Mouse (Mus musculus) intestine, embryonic 16.5 days (tissue): Measurements from ENCODE around the gene Ncs1. TPM values are rescaled to one million over a fixed set of nuclear protein-coding genes. Genes with fewer than 3 reads are reported as not detected.

ENCODE experiments used
- ATAC-seq: fragments of 200-750 bp; cut with Nextera tagmentation; 2 replicates; pipeline ENCODE4 v1.8.0; 2017; ENCODE audit warnings: moderate TSS enrichment, moderate library complexity
- H3K27ac ChIP-seq: fragments of 300-500 bp; sonication (generic); 2 replicates; pipeline ENCODE4 v1.5.1; 2014; ENCODE audit warnings: mild to moderate bottlenecking, low read length
- H3K27me3 ChIP-seq: fragments of 300-500 bp; sonication (generic); replicated peaks from 2 replicates; pipeline ENCODE4 v1.6.1; 2014; ENCODE audit warnings: low read length, control low read depth, mixed read lengths; ENCODE audit not compliant: control insufficient read depth, insufficient read depth
- H3K36me3 ChIP-seq: fragments of 300-500 bp; sonication (generic); 2 replicates; pipeline ENCODE4 v1.6.1; 2014; ENCODE audit warnings: low read length, control low read depth; ENCODE audit not compliant: control insufficient read depth, insufficient read depth
- H3K4me1 ChIP-seq: fragments of 300-500 bp; sonication (generic); 2 replicates; pipeline ENCODE4 v1.6.1; 2014; ENCODE audit warnings: low read length, control low read depth, mixed read lengths; ENCODE audit not compliant: control insufficient read depth, insufficient read depth
- H3K4me2 ChIP-seq: fragments of 300-500 bp; sonication (generic); 2 replicates; pipeline ENCODE4 v1.6.1; 2014; ENCODE audit warnings: low read depth, low read length, control low read depth
- H3K4me3 ChIP-seq: fragments of 300-500 bp; sonication (generic); 2 replicates; pipeline ENCODE4 v1.5.1; 2014; ENCODE audit warnings: mild to moderate bottlenecking, low read length
- H3K9ac ChIP-seq: fragments of 300-500 bp; sonication (generic); 2 replicates; pipeline ENCODE4 v1.6.1; 2014; ENCODE audit warnings: low read depth, low read length
- H3K9me3 ChIP-seq: fragments of 300-500 bp; sonication (generic); 2 replicates; pipeline ENCODE4 v1.6.1; 2016; ENCODE audit warnings: low read length, control low read depth; ENCODE audit not compliant: control insufficient read depth
- WGBS: fragments of 180-500 bp; shearing (Covaris S2); extraction: QIAGEN DNeasy Blood & Tissue Kit; methylation state at CpG from one replicate; pipeline ENCODE4 v1.1.7; 2014; 5-methylcytosine and 5-hydroxymethylcytosine counted together
- polyA plus RNA-seq: library from polyadenylated mRNA; unstranded; fragments of >200 nt; fragmentation: Nextera tagmentation; extraction: Ambion mirVana; gene quantifications from 2 replicates; pipeline ENCODE4 v1.2.1, GENCODE M21; 2015

The Ncs1 gene
- polyA plus RNA-seq, 1 experiment from 2014 or later, result 18.7 TPM

- 90% methylated on average over 13 of the region's 13 CpGs for WGBS
- H3K27me3 ChIP-seq, result no peaks in the 10 kb centered on the region
- H3K4me1 ChIP-seq, result 0 out of 2 replicates have a peak, but pooled peaks cover 3% of the 10 kb centered on the region
- H3K36me3 ChIP-seq, result peaks cover 6% of the 10 kb centered on the region; the same call in 1 of the 2 replicates
- H3K4me2 ChIP-seq, result no peak overlapping the region
- no peak overlapping the region for H3K27ac ChIP-seq
- no peak for ATAC-seq
- no peaks in the 10 kb centered on the region for H3K9me3 ChIP-seq
- H3K4me3 ChIP-seq, result no peak overlapping the region
- H3K9ac ChIP-seq, result no peak overlapping the region
Observed at GRCm38 (mm10) chr2:31208544-31209142, 37.0 kb upstream of the Ncs1 start.

GRCm38 (mm10) chr2:31209525-31209924, 36.1 kb upstream of the Ncs1 start:
- 79% methylated on average over 4 of the region's 4 CpGs for WGBS
- H3K27me3 ChIP-seq, result no peaks in the 10 kb centered on the region
- H3K4me3 ChIP-seq, result no peak overlapping the region
- H3K9me3 ChIP-seq, result no peaks in the 10 kb centered on the region
- H3K27ac ChIP-seq, result no peak overlapping the region
- peaks cover 11% of the 10 kb centered on the region for H3K36me3 ChIP-seq
- H3K4me1 ChIP-seq, result 0 out of 2 replicates have a peak, but pooled peaks cover 3% of the 10 kb centered on the region
- H3K9ac ChIP-seq, result no peak overlapping the region
- H3K4me2 ChIP-seq, result no peak overlapping the region
- no peak for ATAC-seq

GRCm38 (mm10) chr2:31210144-31210847, 35.3 kb upstream of the Ncs1 start:
- H3K27me3 ChIP-seq, result no peaks in the 10 kb centered on the region
- H3K36me3 ChIP-seq, result peaks cover 11% of the 10 kb centered on the region
- H3K4me2 ChIP-seq, result no peak overlapping the region
- no peak overlapping the region for H3K27ac ChIP-seq
- ATAC-seq, result no peak
- 66% methylated on average over 11 of the region's 11 CpGs for WGBS
- H3K9me3 ChIP-seq, result no peaks in the 10 kb centered on the region
- H3K4me1 ChIP-seq, result 0 out of 2 replicates have a peak, but pooled peaks cover 3% of the 10 kb centered on the region
- no peak overlapping the region for H3K9ac ChIP-seq
- no peak overlapping the region for H3K4me3 ChIP-seq

- Histone ChIP-seq H3K27me3 (no peaks in the 10 kb centered on the region), H3K4me2 (no peak overlapping the region), H3K4me1 (0 out of 2 replicates have a peak, but pooled peaks cover 3% of the 10 kb centered on the region), H3K4me3 (no peak overlapping the region), H3K36me3 (peaks cover 11% of the 10 kb centered on the region), H3K9ac (no peak overlapping the region), H3K27ac (no peak overlapping the region), H3K9me3 (no peaks in the 10 kb centered on the region)
- 50% methylated on average over 3 of the region's 3 CpGs for WGBS
- ATAC-seq, result peak; percentile 63
Observed at GRCm38 (mm10) chr2:31211204-31211603, 34.4 kb upstream of the Ncs1 start.

DNA sequence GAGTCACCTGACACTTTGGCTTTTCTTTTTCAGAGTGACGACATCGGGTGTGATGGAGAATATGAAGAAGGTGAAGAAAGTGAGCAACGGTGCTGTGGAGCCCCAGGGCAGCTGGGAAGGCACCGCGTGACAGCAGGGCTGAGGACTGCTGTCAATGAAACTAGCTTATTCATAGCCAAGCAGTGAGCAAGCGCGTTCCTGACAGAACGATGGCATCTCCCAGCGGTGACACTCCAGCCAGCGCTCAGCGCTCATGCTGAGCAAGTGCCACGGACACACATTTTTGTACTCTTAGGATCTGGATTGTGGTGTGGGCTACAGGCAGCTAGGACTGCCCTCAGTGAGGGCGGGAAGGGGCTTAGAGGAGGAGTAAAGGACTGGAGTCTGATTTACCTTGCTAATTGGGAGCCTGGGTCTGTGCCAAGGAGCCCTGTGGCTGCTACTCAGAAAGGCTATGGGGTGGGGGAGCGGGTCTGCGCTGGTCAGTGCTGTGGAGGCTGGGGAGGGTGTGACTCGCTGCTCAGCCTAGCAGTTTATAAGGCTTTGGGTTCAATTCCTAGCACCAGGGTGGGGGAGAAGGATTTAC, 31.3 kb upstream of the Ncs1 start:
- H3K36me3 ChIP-seq, result peaks cover 13% of the 10 kb centered on the region
- ATAC-seq, result no peak

GRCm38 (mm10) chr2:31218611-31219010, 27.0 kb upstream of the Ncs1 start:
- Histone ChIP-seq H3K4me1 (no peaks in the 10 kb centered on the region), H3K36me3 (peaks cover 9% of the 10 kb centered on the region), H3K27me3 (no peaks in the 10 kb centered on the region), H3K9me3 (no peaks in the 10 kb centered on the region), H3K4me3 (no peak overlapping the region), H3K27ac (no peak overlapping the region), H3K4me2 (no peak overlapping the region), H3K9ac (no peak overlapping the region)
- ATAC-seq, result no peak
- WGBS, result 74% methylated on average over 3 of the region's 3 CpGs

More for the DNA sequence above, 31.3 kb upstream of the Ncs1 start:
- WGBS, result 86% methylated on average over 16 of the region's 16 CpGs
- Histone ChIP-seq H3K4me3 (no peak overlapping the region), H3K4me1 (0 out of 2 replicates have a peak, but pooled peaks cover 3% of the 10 kb centered on the region), H3K9ac (no peak overlapping the region), H3K9me3 (no peaks in the 10 kb centered on the region), H3K27ac (no peak overlapping the region), H3K27me3 (no peaks in the 10 kb centered on the region), H3K4me2 (no peak overlapping the region)

DNA sequence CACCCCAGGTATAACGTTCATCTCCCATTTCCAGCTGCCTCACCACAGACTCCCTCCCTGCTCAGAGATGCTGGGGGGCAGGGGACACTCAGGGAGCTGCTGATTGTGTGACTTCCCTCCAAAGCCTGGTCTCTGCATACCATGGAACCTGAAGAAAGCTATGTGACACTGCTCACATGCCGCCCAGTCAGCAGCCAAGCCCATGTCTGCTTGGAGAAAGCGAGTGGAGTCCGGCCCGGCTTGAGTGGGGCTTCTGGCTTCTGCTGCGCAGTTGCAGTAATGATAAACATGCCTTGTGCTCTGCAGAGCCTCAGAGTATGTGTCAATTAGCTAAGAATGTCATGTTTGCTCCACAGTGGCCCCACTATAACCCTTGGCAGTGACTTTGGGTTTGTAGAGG, 26.2 kb upstream of the Ncs1 start:
- Histone ChIP-seq H3K27ac (no peak overlapping the region), H3K27me3 (no peaks in the 10 kb centered on the region), H3K4me2 (no peak overlapping the region), H3K9me3 (no peaks in the 10 kb centered on the region), H3K9ac (no peak overlapping the region), H3K36me3 (peaks cover 4% of the 10 kb centered on the region; the same call in 1 of the 2 replicates), H3K4me1 (no peaks in the 10 kb centered on the region), H3K4me3 (no peak overlapping the region)
- WGBS, result 65% methylated on average over 6 of the region's 6 CpGs
- ATAC-seq, result no peak

DNA sequence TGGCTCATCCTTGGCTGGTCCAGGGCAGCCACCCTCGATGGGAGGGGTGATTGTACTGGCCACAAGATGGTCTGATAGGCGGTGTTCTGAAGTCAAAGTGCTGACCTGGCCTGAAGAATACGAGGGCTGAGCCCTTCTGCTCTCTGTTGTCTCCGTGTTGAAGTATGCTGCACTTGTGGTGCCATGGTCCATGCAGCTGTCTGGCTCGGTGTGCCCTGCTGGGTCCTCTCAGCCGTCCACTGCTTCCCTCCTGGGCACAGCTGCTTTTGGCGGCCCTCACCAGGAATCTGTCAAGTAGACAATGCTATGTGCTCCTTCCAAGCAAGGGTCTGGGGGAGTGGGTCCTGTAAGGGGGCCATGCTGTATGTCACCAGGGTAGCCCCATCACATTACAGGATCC, 24.8 kb upstream of the Ncs1 start:
- no peaks in the 10 kb centered on the region for H3K4me1 ChIP-seq
- 69% methylated on average over 7 of the region's 7 CpGs for WGBS
- ATAC-seq, result no peak

DNA sequence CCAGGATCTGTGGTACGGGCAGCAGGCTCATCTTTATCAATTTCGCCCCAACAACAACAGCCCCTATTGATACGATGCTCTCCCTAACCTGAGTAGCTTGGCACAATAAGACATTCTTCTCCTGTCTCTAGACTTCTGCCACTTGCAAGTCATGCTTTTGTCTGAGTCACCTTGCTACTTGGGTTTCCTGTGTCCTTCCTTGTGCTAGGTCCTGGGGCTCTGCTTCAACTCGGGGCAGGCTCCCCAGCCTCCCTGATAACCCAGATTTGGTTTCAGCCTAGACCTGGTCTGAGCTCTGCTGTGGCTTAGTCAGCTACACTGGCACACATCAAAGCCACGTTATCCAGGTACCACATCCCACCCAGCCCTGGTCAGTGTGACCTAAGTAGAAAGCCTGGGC, 24.0 kb upstream of the Ncs1 start:
- Histone ChIP-seq H3K4me1 (no peaks in the 10 kb centered on the region), H3K27me3 (no peaks in the 10 kb centered on the region), H3K4me2 (no peak overlapping the region), H3K27ac (no peak overlapping the region), H3K4me3 (no peak overlapping the region), H3K9ac (no peak overlapping the region), H3K9me3 (no peaks in the 10 kb centered on the region), H3K36me3 (0 out of 2 replicates have a peak, but pooled peaks cover 2% of the 10 kb centered on the region)
- WGBS, result 80% methylated on average over 5 of the region's 5 CpGs
- no peak for ATAC-seq

More for the DNA sequence above, 24.8 kb upstream of the Ncs1 start:
- no peak overlapping the region for H3K4me3 ChIP-seq
- H3K27me3 ChIP-seq, result no peaks in the 10 kb centered on the region
- no peaks in the 10 kb centered on the region for H3K9me3 ChIP-seq
- H3K9ac ChIP-seq, result no peak overlapping the region
- H3K4me2 ChIP-seq, result no peak overlapping the region
- 0 out of 2 replicates have a peak, but pooled peaks cover 4% of the 10 kb centered on the region for H3K36me3 ChIP-seq
- H3K27ac ChIP-seq, result no peak overlapping the region
